Mouse (Mus musculus): ENCODE measurements around the gene Shprh. TPM values are rescaled to one million over a fixed set of nuclear protein-coding genes. Genes with fewer than 3 reads are reported as not detected.
"Not testable (repeated sequence)": the region's sequence is repeated elsewhere in the genome, so short reads cannot be mapped to it uniquely, and the experiment has no call there.

Shprh gene
- polyA plus RNA-seq, 1 experiment from 2014 or later: 32.0 TPM

- not testable (repeated sequence) for H3K9ac ChIP-seq (replicated peaks; ENCODE audit: low read depth, low read length); H3K36me3 ChIP-seq (ENCODE audit: control insufficient read depth, insufficient read depth, low read length); H3K27ac ChIP-seq (ENCODE audit: low read length); H3K9me3 ChIP-seq (ENCODE audit: control insufficient read depth, low read depth, low read length); H3K27me3 ChIP-seq (ENCODE audit: control insufficient read depth, insufficient read depth, low read length); H3K4me3 ChIP-seq (ENCODE audit: low read depth, low read length); H3K4me1 ChIP-seq (ENCODE audit: control insufficient read depth, insufficient read depth, low read length); ATAC-seq (ENCODE audit: insufficient number of reproducible peaks, insufficient read depth, low FRiP score, low read depth); H3K4me2 ChIP-seq (replicated peaks; ENCODE audit: low read depth, low read length)
- 83% methylated on average over 4 of the region's 4 CpGs for WGBS
Observed at GRCm38 (mm10) chr10:11253581-11253980, 104.4 kb downstream of the Shprh start.

GRCm38 (mm10) chr10:11260119-11260518, 110.9 kb downstream of the Shprh start:
- H3K4me1 ChIP-seq (ENCODE audit: control insufficient read depth, insufficient read depth, low read length): no peaks in the 10 kb centered on the region
- no peak for ATAC-seq (ENCODE audit: insufficient number of reproducible peaks, insufficient read depth, low FRiP score, low read depth)
- H3K4me3 ChIP-seq (ENCODE audit: low read depth, low read length): no peak overlapping the region
- H3K9ac ChIP-seq (replicated peaks; ENCODE audit: low read depth, low read length): no peak overlapping the region
- H3K27me3 ChIP-seq (ENCODE audit: control insufficient read depth, insufficient read depth, low read length): no peaks in the 10 kb centered on the region
- H3K27ac ChIP-seq (ENCODE audit: low read length): no peak overlapping the region
- H3K4me2 ChIP-seq (replicated peaks; ENCODE audit: low read depth, low read length): no peak overlapping the region
- H3K36me3 ChIP-seq (ENCODE audit: control insufficient read depth, insufficient read depth, low read length): no peaks in the 10 kb centered on the region
- H3K9me3 ChIP-seq (ENCODE audit: control insufficient read depth, low read depth, low read length): no peaks in the 10 kb centered on the region

- not testable (repeated sequence) for H3K9ac ChIP-seq (replicated peaks; ENCODE audit: low read depth, low read length); H3K9me3 ChIP-seq (ENCODE audit: control insufficient read depth, low read depth, low read length); H3K27me3 ChIP-seq (ENCODE audit: control insufficient read depth, insufficient read depth, low read length); H3K4me2 ChIP-seq (replicated peaks; ENCODE audit: low read depth, low read length); H3K36me3 ChIP-seq (ENCODE audit: control insufficient read depth, insufficient read depth, low read length); H3K27ac ChIP-seq (ENCODE audit: low read length); ATAC-seq (ENCODE audit: insufficient number of reproducible peaks, insufficient read depth, low FRiP score, low read depth); H3K4me3 ChIP-seq (ENCODE audit: low read depth, low read length); H3K4me1 ChIP-seq (ENCODE audit: control insufficient read depth, insufficient read depth, low read length)
- WGBS: 85% methylated on average over 2 of the region's 2 CpGs
Observed at GRCm38 (mm10) chr10:11262292-11262691, 113.1 kb downstream of the Shprh start.

- not testable (repeated sequence) for ATAC-seq (ENCODE audit: insufficient number of reproducible peaks, insufficient read depth, low FRiP score, low read depth)
Observed at GRCm38 (mm10) chr10:11263795-11264194, 114.6 kb downstream of the Shprh start.

More at GRCm38 (mm10) chr10:11263795-11264194, 114.6 kb downstream of the Shprh start:
- H3K4me1 ChIP-seq (ENCODE audit: control insufficient read depth, insufficient read depth, low read length); H3K27ac ChIP-seq (ENCODE audit: low read length); H3K4me3 ChIP-seq (ENCODE audit: low read depth, low read length); H3K36me3 ChIP-seq (ENCODE audit: control insufficient read depth, insufficient read depth, low read length); H3K9me3 ChIP-seq (ENCODE audit: control insufficient read depth, low read depth, low read length); H3K9ac ChIP-seq (replicated peaks; ENCODE audit: low read depth, low read length); H3K27me3 ChIP-seq (ENCODE audit: control insufficient read depth, insufficient read depth, low read length); H3K4me2 ChIP-seq (replicated peaks; ENCODE audit: low read depth, low read length): not testable (repeated sequence)
- 75% methylated on average over 2 of the region's 2 CpGs for WGBS

Other genes starting within 250 kb of the Shprh start
- not detected in 2 replicates for gene Grm1, start 67.1 kb upstream of the Shprh start, polyA plus RNA-seq (2014; fragmentation: Nextera tagmentation; extraction: Ambion mirVana)
- 29.5 and 29.9 TPM in 2 replicates for gene Fbxo30, start 131.9 kb downstream of the Shprh start, polyA plus RNA-seq (2014; fragmentation: Nextera tagmentation; extraction: Ambion mirVana)
- 1.4 and 1.5 TPM in 2 replicates for gene Epm2a, start 194.0 kb downstream of the Shprh start, polyA plus RNA-seq (2014; fragmentation: Nextera tagmentation; extraction: Ambion mirVana)

All from stomach, embryonic 14.5 days (tissue).